ENCODE assay signal across 23 mouse cellular contexts in genomic region chr14:12923617-12924016, GRCm38 (mm10).
DNase-seq lines count a peak whose midpoint lies in the region; ATAC-seq and TF ChIP-seq lines count a peak whose summit lies in the region.
"Had no signal": no experiment of that assay in that cellular context is flagged by ENCODE, and none has a peak within 500 bp of the region (broad histone marks: within the 10 kb centered on the region; RNA-seq: fewer than 3 reads in every experiment).

No protein-coding gene starts in this region.

- no peak overlapping the region for H3K27ac ChIP-seq in forebrain, postnatal 0 days (ENCODE audit: low read depth, low read length)
- H3K27ac ChIP-seq in forebrain, embryonic 11.5 days (ENCODE audit: low read depth, low read length) = no peak overlapping the region
- H3K27ac ChIP-seq in stomach, postnatal 0 days (replicated peaks) = no peak overlapping the region
- H3K27ac ChIP-seq: embryonic facial prominence, embryonic 12.5 days; forebrain, embryonic 12.5 days; hindbrain, embryonic 15.5 days; kidney, postnatal 0 days; layer of hippocampus, adult 2 months; limb, embryonic 15.5 days; liver, embryonic 14.5 days; midbrain, embryonic 12.5 days; stomach, embryonic 15.5 days had no signal

- peak; percentile 43 for DNase-seq in forebrain, postnatal 0 days
- DNase-seq in forebrain, embryonic 11.5 days (ENCODE audit: low spot score) = no peak
- peak; percentile 9 to 36 for DNase-seq in layer of hippocampus, adult 18-20 months (ENCODE audit: low spot score in 2 of 2)
- DNase-seq in layer of hippocampus, postnatal 36 days = no peak
- DNase-seq in brain, embryonic 18.5 days (ENCODE audit: low read depth, low spot score) = peak; percentile 32
- DNase-seq in right cerebral cortex, postnatal 25 days = peak; percentile 6
- no peak for DNase-seq in stomach, postnatal 0 days (ENCODE audit: low spot score)
- DNase-seq in adrenal gland, adult 8-10 months = no peak
- DNase-seq: adrenal gland, postnatal 36 days; cerebellum, adult 18-20 months; cerebellum, postnatal 25 days; kidney, adult 2 months; lung, embryonic 14.5 days had no signal

- H3K9me3 ChIP-seq in forebrain, postnatal 0 days (ENCODE audit: low read length) = no peaks in the 10 kb centered on the region
- H3K9me3 ChIP-seq in forebrain, embryonic 11.5 days (ENCODE audit: control insufficient read depth, low read length) = no peaks in the 10 kb centered on the region
- H3K9me3 ChIP-seq in stomach, postnatal 0 days (ENCODE audit: control insufficient read depth, low read length) = no peaks in the 10 kb centered on the region
- H3K9me3 ChIP-seq: embryonic facial prominence, embryonic 12.5 days; forebrain, embryonic 12.5 days; hindbrain, embryonic 15.5 days; limb, embryonic 15.5 days; midbrain, embryonic 12.5 days; stomach, embryonic 15.5 days had no signal

- H3K4me1 ChIP-seq in forebrain, postnatal 0 days (ENCODE audit: insufficient read depth) = no peaks in the 10 kb centered on the region
- no peaks in the 10 kb centered on the region for H3K4me1 ChIP-seq in forebrain, embryonic 11.5 days (replicated peaks; ENCODE audit: control insufficient read depth, insufficient read depth, low read length)
- H3K4me1 ChIP-seq in stomach, postnatal 0 days (replicated peaks; ENCODE audit: control insufficient read depth, insufficient read depth) = no peaks in the 10 kb centered on the region
- H3K4me1 ChIP-seq: embryonic facial prominence, embryonic 12.5 days; forebrain, embryonic 12.5 days; hindbrain, embryonic 15.5 days; limb, embryonic 15.5 days; midbrain, embryonic 12.5 days; stomach, embryonic 15.5 days had no signal

- H3K4me3 ChIP-seq in forebrain, postnatal 0 days (ENCODE audit: low read depth, low read length) = no peak overlapping the region
- no peak overlapping the region for H3K4me3 ChIP-seq in forebrain, embryonic 11.5 days (ENCODE audit: low read depth, low read length)
- H3K4me3 ChIP-seq in stomach, postnatal 0 days (ENCODE audit: low read depth, low read length) = no peak overlapping the region
- H3K4me3 ChIP-seq: embryonic facial prominence, embryonic 12.5 days; forebrain, embryonic 12.5 days; hindbrain, embryonic 15.5 days; layer of hippocampus, adult 2 months; limb, embryonic 15.5 days; midbrain, embryonic 12.5 days; stomach, embryonic 15.5 days had no signal

- no peaks in the 10 kb centered on the region for H3K36me3 ChIP-seq in forebrain, postnatal 0 days (ENCODE audit: insufficient read depth)
- no peaks in the 10 kb centered on the region for H3K36me3 ChIP-seq in forebrain, embryonic 11.5 days (ENCODE audit: control insufficient read depth, insufficient read depth, low read length)
- H3K36me3 ChIP-seq in stomach, postnatal 0 days (ENCODE audit: control insufficient read depth, insufficient read depth, low read length) = no peaks in the 10 kb centered on the region
- H3K36me3 ChIP-seq: embryonic facial prominence, embryonic 12.5 days; forebrain, embryonic 12.5 days; hindbrain, embryonic 15.5 days; limb, embryonic 15.5 days; midbrain, embryonic 12.5 days; stomach, embryonic 15.5 days had no signal

- TF ChIP-seq EP300 in stomach, postnatal 0 days (optimal IDR thresholded peaks at IDR 0.05) = no peak

- peak; percentile 82 for ATAC-seq in forebrain, postnatal 0 days
- no peak for ATAC-seq in forebrain, embryonic 11.5 days (replicated peaks; ENCODE audit: low FRiP score)
- no peak for ATAC-seq in stomach, postnatal 0 days (ENCODE audit: low FRiP score, low TSS enrichment)

- no peak for TF ChIP-seq CTCF in forebrain, postnatal 0 days (IDR thresholded peaks at IDR 0.05; ENCODE audit: low read depth)
- TF ChIP-seq CTCF in stomach, postnatal 0 days (IDR thresholded peaks at IDR 0.05; ENCODE audit: low read depth) = no peak

- H3K9ac ChIP-seq in forebrain, postnatal 0 days = no peak overlapping the region
- no peak overlapping the region for H3K9ac ChIP-seq in forebrain, embryonic 11.5 days (ENCODE audit: low read length)
- no peak overlapping the region for H3K9ac ChIP-seq in stomach, postnatal 0 days (ENCODE audit: low read length)
- H3K9ac ChIP-seq: embryonic facial prominence, embryonic 12.5 days; forebrain, embryonic 12.5 days; hindbrain, embryonic 15.5 days; limb, embryonic 15.5 days; liver, embryonic 14.5 days; lung, embryonic 14.5 days; midbrain, embryonic 12.5 days; stomach, embryonic 15.5 days had no signal

- no peaks in the 10 kb centered on the region for H3K27me3 ChIP-seq in forebrain, postnatal 0 days (ENCODE audit: insufficient read depth, low read length)
- no peaks in the 10 kb centered on the region for H3K27me3 ChIP-seq in forebrain, embryonic 11.5 days (ENCODE audit: control insufficient read depth, insufficient read depth, low read length)
- H3K27me3 ChIP-seq in stomach, postnatal 0 days (ENCODE audit: control insufficient read depth, insufficient read depth, low read length) = no peaks in the 10 kb centered on the region
- H3K27me3 ChIP-seq: embryonic facial prominence, embryonic 12.5 days; forebrain, embryonic 12.5 days; hindbrain, embryonic 15.5 days; limb, embryonic 15.5 days; midbrain, embryonic 12.5 days; stomach, embryonic 15.5 days had no signal

- no peak overlapping the region for H3K4me2 ChIP-seq in forebrain, postnatal 0 days (ENCODE audit: low read depth)
- H3K4me2 ChIP-seq in forebrain, embryonic 11.5 days (ENCODE audit: low read depth, low read length, severe bottlenecking) = no peak overlapping the region
- no peak overlapping the region for H3K4me2 ChIP-seq in stomach, postnatal 0 days (replicated peaks; ENCODE audit: low read depth)
- H3K4me2 ChIP-seq: embryonic facial prominence, embryonic 12.5 days; forebrain, embryonic 12.5 days; heart, embryonic 11.5 days; hindbrain, embryonic 15.5 days; limb, embryonic 15.5 days; lung, embryonic 14.5 days; midbrain, embryonic 12.5 days; stomach, embryonic 15.5 days had no signal

Comparison
In these comparisons a context has a peak if more than half of its experiments do, and no peak if none do; other contexts are left out.
1. DNase-seq: peak in forebrain, postnatal 0 days (single experiment), layer of hippocampus, adult 18-20 months (2 of 2), brain, embryonic 18.5 days (single experiment) and right cerebral cortex, postnatal 25 days (single experiment); none in forebrain, embryonic 11.5 days (single experiment), layer of hippocampus, postnatal 36 days (0 of 2), stomach, postnatal 0 days (single experiment) and adrenal gland, adult 8-10 months (single experiment).